Mouse (Mus musculus): ENCODE results near the gene Cd3d.

Gene Cd3d

GRCm38 (mm10) chr9:44993268-44993667 lies 11.7 kb downstream of the Cd3d start:
- no peak for DNase-seq (ENCODE audit: low spot score)

- DNase-seq (ENCODE audit: low spot score): no peak
Measured at GRCm38 (mm10) chr9:44994962-44995361, 13.4 kb downstream of the Cd3d start.

DNA sequence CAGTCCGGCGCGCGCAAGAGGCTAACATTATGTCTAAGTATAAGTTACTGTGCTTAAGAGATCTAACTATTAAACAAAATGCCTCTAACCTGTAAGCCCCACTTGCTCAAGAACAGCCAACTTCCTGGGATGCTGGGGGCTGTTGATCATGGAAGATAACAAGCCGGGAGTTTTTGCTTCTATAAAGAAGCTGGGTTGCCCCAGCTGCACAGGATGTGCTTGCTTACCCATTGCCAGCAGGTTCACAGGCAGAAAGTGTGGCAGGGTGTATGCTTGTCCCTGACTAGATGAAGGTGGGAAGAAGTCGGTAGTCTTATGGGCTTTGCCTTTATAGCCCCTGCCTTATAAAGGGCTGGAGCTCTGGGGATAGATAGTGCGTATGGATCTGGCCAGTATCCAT lies 15.0 kb downstream of the Cd3d start:
- no peak for DNase-seq (ENCODE audit: low spot score)

GRCm38 (mm10) chr9:44998138-44998537 lies 16.6 kb downstream of the Cd3d start:
- no peak for DNase-seq (ENCODE audit: low spot score)

- no peak for DNase-seq (ENCODE audit: low spot score)
Measured at GRCm38 (mm10) chr9:44999171-44999570, 17.6 kb downstream of the Cd3d start.

DNA sequence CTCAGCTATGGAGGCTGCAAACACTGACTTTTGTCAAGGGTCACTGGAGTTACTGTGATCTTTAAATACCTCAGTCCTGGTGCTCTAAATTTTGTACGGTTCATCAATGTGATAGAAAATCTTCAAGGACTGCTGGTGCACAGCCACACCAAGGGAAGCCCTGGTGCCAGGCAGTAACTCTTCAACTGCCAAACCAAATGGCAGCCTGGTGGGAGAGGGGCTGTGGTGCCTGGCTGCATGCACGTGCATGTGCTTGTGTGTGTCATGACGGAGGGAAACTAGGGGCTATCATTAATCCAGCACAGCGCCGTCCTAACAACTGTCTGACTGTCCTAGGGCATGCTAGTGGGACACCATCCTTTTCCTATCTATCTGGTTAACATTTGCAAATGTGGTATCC lies 18.2 kb downstream of the Cd3d start:
- no peak for DNase-seq (ENCODE audit: low spot score)

- DNase-seq (ENCODE audit: low spot score): no peak
Measured at GRCm38 (mm10) chr9:45000249-45000648, 18.7 kb downstream of the Cd3d start.

DNA sequence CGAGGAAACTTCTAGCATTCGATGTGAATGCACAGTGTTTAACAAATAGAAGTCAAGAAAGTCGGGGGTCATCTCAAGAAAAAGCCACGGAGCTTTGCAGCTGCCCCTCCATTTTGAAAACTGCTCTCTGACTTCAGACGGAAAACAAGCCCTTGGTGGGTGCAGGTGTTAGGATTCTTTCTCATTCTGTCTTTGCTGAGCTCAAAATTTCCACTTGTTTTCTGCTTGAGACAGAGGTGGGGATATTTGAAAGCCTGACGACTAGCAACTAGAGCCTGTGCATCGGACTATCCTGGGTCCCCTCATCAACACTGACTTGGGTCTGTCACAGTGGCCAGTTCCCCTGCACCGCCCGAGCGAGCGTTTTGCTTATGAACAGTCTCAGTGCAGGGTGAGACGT lies 25.8 kb downstream of the Cd3d start:
- DNase-seq (ENCODE audit: low spot score): no peak

DNA sequence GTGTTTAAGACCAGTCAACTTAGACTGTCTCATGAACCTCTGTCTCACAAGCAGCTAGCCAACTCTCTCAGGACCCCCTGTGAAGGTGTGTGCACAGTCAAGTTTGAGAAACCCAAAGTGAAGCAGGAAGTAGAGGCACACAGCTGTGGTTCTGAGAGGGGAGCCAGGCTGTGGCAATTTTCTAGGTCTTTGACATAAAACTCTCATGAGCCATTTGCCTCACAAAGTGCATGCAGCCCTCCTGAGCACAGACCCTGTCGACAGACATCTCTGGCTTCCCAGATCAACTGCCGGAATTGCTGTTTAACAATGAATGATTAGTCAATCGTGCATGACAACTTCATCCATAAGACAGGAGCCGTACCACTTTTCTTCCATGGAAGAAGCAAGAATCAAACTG lies 26.8 kb downstream of the Cd3d start:
- no peak for DNase-seq (ENCODE audit: low spot score)

GRCm38 (mm10) chr9:45009180-45010078 lies 27.8 kb downstream of the Cd3d start, which contains the start of gene Cd3e:
Gene Cd3e, minus strand, starts transcription at chr9:45009627.
- no peak for DNase-seq (ENCODE audit: low spot score)

GRCm38 (mm10) chr9:45010461-45010860 lies 28.9 kb downstream of the Cd3d start:
- DNase-seq (ENCODE audit: low spot score): no peak

DNA sequence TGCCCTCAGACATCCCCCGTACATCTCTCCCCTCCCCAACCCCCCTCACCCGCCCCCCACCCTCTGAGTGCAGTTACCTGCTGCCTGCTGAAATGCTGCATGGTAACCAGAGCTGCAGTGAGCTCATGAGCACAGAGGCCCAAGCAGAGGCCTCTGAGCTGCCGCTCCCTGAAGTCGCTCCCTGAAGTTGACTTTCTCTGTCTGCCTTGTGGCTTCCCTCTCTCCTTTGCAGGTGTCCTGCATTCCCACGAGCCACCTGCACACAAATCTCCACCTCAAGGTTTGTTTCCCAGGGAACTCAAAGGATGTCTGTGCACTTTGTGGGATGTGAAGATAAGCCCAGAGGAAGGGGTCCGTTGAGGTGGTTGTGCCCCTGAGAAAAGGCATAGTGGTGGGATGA lies 29.7 kb downstream of the Cd3d start:
- DNase-seq (ENCODE audit: low spot score): no peak

GRCm38 (mm10) chr9:45014879-45015278 lies 33.3 kb downstream of the Cd3d start:
- DNase-seq (ENCODE audit: low spot score): no peak

DNA sequence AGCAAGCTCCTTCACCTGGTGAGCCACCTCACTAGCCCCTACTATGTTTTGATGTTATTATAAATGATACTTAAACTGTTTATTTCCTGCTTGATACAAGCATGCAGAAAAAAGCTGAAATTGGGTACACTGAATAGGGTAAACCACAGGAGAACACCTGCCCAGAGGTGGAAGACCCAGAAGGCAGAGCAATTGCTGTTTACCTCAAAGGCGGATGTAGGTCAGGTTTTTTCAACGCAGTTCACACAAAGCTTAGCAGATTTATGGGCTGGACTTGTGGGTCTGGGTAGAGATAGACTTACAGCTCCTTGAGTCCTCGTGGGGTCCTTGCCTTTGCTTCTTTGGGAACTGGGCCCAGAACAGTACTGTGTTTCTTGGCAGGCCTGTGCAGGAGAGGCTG lies 34.3 kb downstream of the Cd3d start:
- no peak for DNase-seq (ENCODE audit: low spot score)

GRCm38 (mm10) chr9:45018031-45018430 lies 36.4 kb downstream of the Cd3d start:
- no peak for DNase-seq (ENCODE audit: low spot score)

DNA sequence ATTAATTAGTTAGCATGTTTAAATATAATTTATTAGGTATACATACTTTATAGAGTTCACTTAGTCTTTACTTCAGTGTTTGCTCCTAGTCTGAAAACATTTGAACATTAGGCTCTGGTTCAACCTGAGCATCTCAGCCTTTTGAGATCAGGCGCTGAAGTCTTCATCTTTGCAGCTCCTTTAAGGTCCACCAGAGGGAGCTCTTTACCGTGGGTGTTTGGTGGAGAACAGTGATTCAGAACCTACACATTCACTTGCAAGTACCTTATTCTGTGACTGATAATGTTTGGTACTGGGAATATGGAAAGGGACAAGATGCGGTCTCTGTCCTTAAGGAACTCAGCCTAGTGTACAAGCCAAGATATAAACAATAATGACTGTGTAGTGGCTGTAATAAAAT lies 41.2 kb downstream of the Cd3d start:
- peak; percentile 68 for DNase-seq (ENCODE audit: low spot score)

- DNase-seq (ENCODE audit: low spot score): no peak
Measured at GRCm38 (mm10) chr9:45023638-45024037, 42.1 kb downstream of the Cd3d start.

GRCm38 (mm10) chr9:45024187-45024586 lies 42.6 kb downstream of the Cd3d start:
- no peak for DNase-seq (ENCODE audit: low spot score)

DNA sequence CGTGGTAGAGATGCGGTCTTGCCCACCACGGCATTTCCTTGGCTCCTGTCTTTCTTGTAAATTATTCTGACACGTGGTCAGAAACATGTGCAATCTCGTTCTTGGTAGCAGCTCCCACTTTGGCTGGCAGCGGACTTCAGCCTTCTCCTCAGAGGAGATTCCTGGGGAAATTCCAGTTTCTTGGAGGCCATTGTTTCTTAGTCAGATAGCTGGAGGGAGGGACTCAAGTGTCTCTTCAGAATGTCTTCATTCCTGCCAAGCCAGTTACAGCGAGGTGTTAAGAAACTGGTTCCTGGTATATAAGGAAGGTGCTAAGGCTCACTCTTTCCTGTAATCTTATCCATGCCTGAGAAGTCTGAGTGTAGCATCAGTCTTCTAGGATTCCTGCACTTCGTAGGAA lies 45.8 kb downstream of the Cd3d start:
- no peak for DNase-seq (ENCODE audit: low spot score)

DNA sequence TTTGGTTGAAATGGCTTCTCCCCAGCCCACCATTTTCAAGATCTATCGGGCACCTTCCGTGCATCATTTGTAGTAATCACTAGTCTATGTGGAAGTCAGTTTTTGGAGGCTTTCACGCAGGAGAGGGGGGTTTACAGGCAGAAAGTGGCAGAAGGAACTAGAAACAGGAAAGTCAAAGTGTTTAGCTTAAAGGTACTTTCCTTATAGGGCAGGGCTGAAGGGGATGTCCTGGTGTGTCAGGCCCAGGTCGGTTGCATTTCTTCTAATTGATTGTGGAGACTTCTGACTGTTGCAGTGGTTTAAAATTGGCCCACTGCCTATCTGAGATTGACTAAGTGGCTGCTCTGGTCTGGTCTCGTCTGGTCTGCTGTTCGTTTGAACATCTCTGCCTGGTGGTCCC lies 48.8 kb downstream of the Cd3d start:
- DNase-seq (ENCODE audit: low spot score): no peak

GRCm38 (mm10) chr9:45032261-45032660 lies 50.7 kb downstream of the Cd3d start:
- DNase-seq (ENCODE audit: low spot score): no peak

- DNase-seq (ENCODE audit: low spot score): no peak
Measured at GRCm38 (mm10) chr9:45034526-45034925, 52.9 kb downstream of the Cd3d start.

Data from testis, postnatal 10 days (tissue).